Mouse (Mus musculus) embryonic facial prominence, embryonic 10.5 days (tissue): ENCODE results near the gene Btbd35f12. TPM values are rescaled to one million over a fixed set of nuclear protein-coding genes. Genes with fewer than 3 reads are reported as not detected.
"Not testable (repeated sequence)": the region's sequence is repeated elsewhere in the genome, so short reads cannot be mapped to it uniquely, and the experiment has no call there.

Experiments
- DNase-seq: peaks from one replicate; pipeline ENCODE4 v3.0.0-alpha.2; 2017; ENCODE audit warnings: low spot score
- H3K27ac ChIP-seq: fragments of 300-500 bp; sonication (generic); replicated peaks from 2 replicates; pipeline ENCODE4 v1.5.1; 2016; ENCODE audit warnings: mild to moderate bottlenecking
- H3K27me3 ChIP-seq: fragments of 300-500 bp; sonication (generic); replicated peaks from 2 replicates; pipeline ENCODE4 v1.6.1; 2016; ENCODE audit warnings: low read depth, mild to moderate bottlenecking; ENCODE audit not compliant: poor library complexity, severe bottlenecking
- H3K36me3 ChIP-seq: fragments of 300-500 bp; sonication (generic); replicated peaks from 2 replicates; pipeline ENCODE4 v1.6.1; 2016; ENCODE audit warnings: mild to moderate bottlenecking, moderate library complexity
- H3K4me1 ChIP-seq: fragments of 300-500 bp; sonication (generic); 2 replicates; pipeline ENCODE4 v1.6.1; 2016
- H3K4me3 ChIP-seq: fragments of 300-500 bp; sonication (generic); 2 replicates; pipeline ENCODE4 v1.5.1; 2016; ENCODE audit warnings: mild to moderate bottlenecking, moderate library complexity
- H3K9me3 ChIP-seq: fragments of 300-500 bp; sonication (generic); 2 replicates; pipeline ENCODE4 v1.6.1; 2016; ENCODE audit warnings: mild to moderate bottlenecking
- WGBS: fragments of 180-500 bp; shearing (Covaris S2); methylation state at CpG from one replicate; pipeline ENCODE4 v1.1.7; 2016; 5-methylcytosine and 5-hydroxymethylcytosine counted together
- polyA plus RNA-seq: library from polyadenylated mRNA; unstranded; fragments of >200 nt; fragmentation: Nextera tagmentation; extraction: Ambion mirVana; gene quantifications from 2 replicates; pipeline ENCODE4 v1.2.1, GENCODE M21; 2016

The Btbd35f12 gene
- not detected in 2 replicates for polyA plus RNA-seq

- H3K27ac ChIP-seq, H3K36me3 ChIP-seq, H3K9me3 ChIP-seq, H3K4me3 ChIP-seq, H3K4me1 ChIP-seq, H3K27me3 ChIP-seq, DNase-seq: not testable (repeated sequence)
- no CpG with 5 or more reads among the region's 3 CpGs for WGBS
Measured at GRCm38 (mm10) chrX:33313079-33313478, at the start of gene Btbd35f12. Gene Btbd35f12, plus strand, starts transcription at chrX:33313379.

- H3K36me3 ChIP-seq, H3K27ac ChIP-seq: not testable (repeated sequence)
- WGBS = 83% methylated on average over 2 of the region's 2 CpGs
Measured at GRCm38 (mm10) chrX:33353254-33353653, 40.1 kb downstream of the Btbd35f12 start.

More at GRCm38 (mm10) chrX:33353254-33353653, 40.1 kb downstream of the Btbd35f12 start:
- not testable (repeated sequence) for H3K9me3 ChIP-seq, H3K4me3 ChIP-seq, H3K27me3 ChIP-seq, DNase-seq, H3K4me1 ChIP-seq

Other genes with a start within 250 kb of the Btbd35f12 start
- not detected in 2 replicates for gene Spin2-ps6, start 78.5 kb upstream of the Btbd35f12 start, polyA plus RNA-seq